Mouse (Mus musculus): ENCODE measurements around the gene Zfp467.

GRCm38 (mm10) chr6:48440306-48441014 is 5.2 kb downstream of the Zfp467 start:
- TF ChIP-seq CTCF (conservative IDR thresholded peaks at IDR 0.05 in 1 of 2, IDR thresholded peaks at IDR 0.05 in 1 of 2; ENCODE audit: low read depth in 2 of 2, low read length in 2 of 2) (no peak), POLR2A (IDR thresholded peaks at IDR 0.05; ENCODE audit: low read depth, low read length) (no peak), EP300 (IDR thresholded peaks at IDR 0.05; ENCODE audit: low read length) (no peak), JUN (IDR thresholded peaks at IDR 0.05; ENCODE audit: insufficient read depth, low read depth, low read length) (no peak), ETS1 (conservative IDR thresholded peaks at IDR 0.05; ENCODE audit: low read depth, low read length) (no peak), MAX (IDR thresholded peaks at IDR 0.05; ENCODE audit: low read length) (no peak), MXI1 (IDR thresholded peaks at IDR 0.05; ENCODE audit: low read depth, low read length) (no peak), USF1 (IDR thresholded peaks at IDR 0.05; ENCODE audit: low read depth, low read length) (no peak), MEF2A (IDR thresholded peaks at IDR 0.05; ENCODE audit: borderline replicate concordance, low read depth, low read length) (no peak), SMC3 (IDR thresholded peaks at IDR 0.05; ENCODE audit: low read depth, low read length) (no peak), PAX5 (IDR thresholded peaks at IDR 0.05; ENCODE audit: low read length) (no peak)

All from CH12.LX (cell line).